Mouse (Mus musculus): ENCODE measurements around the gene Nudc.

DNA sequence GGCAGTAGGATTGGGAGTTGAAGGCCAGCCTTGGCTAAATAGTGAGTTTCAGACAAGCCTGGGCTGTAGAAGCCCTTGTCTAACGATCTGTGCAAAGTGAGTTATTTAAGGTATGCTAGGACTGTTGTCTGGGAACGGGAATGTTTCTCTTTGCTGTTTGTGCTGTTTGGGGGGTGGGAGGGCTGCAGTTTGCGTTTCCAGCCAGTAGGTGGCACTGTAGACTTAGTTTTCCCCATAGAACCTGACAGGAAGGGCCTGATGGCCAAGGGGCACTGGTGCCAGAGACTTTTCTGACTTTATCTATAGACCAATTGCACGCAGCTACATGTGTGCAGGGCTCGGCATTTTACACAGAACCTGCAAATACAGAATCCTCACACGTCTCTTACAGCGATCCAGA, 46.8 kb upstream of the Nudc start:
- TF ChIP-seq CTCF (IDR thresholded peaks at IDR 0.05; ENCODE audit: low read depth) (peak; percentile 95), EP300 (optimal IDR thresholded peaks at IDR 0.05) (no peak)

All from stomach, postnatal 0 days (tissue).